Mouse (Mus musculus) forelimb bud, embryonic 11.5 days (tissue): ENCODE measurements around the gene Laptm4a.
"Not testable (repeated sequence)": the region's sequence is repeated elsewhere in the genome, so short reads cannot be mapped to it uniquely, and the experiment has no call there.

Experiments
- DNase-seq: peaks from one replicate; pipeline ENCODE4 v3.0.0-alpha.2; 2012; ENCODE audit warnings: low read depth, low spot score

Laptm4a gene

DNA sequence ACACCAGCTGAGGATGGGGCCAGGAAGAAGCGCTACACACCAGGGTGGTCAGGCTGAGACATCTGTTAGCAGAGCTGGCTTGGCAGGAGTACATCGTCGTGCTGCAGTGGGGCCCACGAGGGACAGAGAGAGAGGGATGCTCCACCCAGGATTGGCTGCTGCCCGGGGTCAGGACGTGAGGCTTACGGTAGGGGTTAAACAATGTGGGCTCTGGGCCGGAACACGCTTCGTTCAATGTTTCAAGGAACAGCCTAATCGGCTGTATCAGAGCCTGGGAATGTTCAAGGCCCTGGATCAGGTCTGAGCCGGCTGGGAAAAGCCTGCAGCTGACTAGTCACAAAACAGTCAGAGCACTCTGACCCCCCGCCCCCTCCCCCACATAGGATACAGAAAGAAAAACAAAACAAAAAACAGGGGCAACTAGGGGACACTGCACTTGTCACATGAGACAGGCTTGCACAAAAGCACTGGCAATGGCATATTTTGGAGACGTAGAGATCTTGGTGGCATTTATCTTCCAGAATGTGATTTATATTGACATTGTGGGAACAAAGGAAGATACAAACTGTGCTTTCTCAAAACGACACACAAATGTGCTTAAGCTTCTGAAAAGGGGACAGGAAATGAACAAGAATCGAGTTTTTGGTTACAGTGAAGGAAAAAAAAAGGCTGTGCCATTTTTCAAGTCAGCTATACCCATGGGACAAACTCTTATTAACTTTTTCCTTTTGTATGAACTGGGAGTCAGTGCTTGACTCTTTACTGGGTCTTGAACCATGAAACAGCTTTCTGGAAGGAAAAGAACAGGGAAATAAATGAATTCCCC lies 8.4 kb upstream of the Laptm4a start:
- DNase-seq, result peak; percentile 59

- peak; percentile 81 for DNase-seq
Measured at GRCm38 (mm10) chr12:8913701-8914340, 7.6 kb upstream of the Laptm4a start.

GRCm38 (mm10) chr12:8916378-8916777 lies 5.1 kb upstream of the Laptm4a start:
- DNase-seq, result no peak

- no peak for DNase-seq
Measured at GRCm38 (mm10) chr12:8919231-8919630, 2.2 kb upstream of the Laptm4a start.

DNA sequence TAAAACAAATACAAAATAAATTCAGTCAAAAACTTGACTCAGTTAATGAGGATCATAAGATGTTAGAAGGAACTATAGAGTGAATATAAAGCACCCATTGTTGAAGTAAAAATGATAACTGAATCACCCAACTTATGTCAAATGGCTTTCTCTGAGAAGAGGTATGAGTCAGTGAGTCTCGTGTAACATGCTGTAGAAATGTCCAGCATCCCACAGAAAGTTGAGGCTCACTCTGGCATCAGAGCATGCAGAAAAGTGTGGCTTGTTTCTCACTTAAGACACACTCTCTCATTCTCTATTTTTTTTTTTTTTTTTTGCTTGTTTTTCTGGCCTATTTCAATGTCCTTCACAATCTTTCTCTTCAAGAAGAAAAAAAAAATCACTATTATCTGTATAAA lies 469 bp upstream of the Laptm4a start:
- no peak for DNase-seq

DNA sequence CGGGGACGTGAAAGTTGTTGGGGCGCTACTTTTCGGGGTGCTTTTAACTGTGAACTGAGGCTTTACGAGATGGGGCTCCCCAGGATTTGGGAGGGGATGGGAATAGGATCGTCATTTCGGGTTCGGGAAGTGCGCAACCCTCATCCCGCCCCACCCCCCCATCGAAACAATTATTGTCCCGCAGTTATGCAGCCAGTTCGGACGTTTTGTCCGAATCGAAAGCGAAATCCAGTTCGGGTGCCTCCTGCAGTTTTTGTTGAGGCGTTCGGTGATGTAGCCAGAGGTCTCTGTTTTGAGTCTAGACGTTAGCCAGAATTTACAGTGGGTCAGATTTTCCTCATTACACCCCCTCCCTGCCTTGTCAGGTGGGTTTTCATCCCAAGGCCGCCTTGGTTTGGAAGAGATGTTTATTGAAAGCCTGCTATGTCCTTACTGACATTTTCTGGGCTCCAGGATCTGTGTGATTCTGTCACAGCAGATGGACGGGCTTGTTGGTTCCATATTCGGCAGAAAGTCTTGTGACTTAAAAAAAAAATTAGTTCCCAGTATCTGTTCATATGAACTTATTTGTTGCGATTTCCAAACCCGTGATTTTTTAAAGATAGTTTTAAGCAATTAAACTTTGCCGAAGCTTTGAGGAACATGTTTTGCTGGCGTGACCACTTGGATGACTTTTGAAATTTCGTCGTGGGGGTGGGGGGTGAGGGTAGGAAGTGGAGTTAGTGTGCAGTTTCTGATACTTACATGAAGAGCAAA lies 1.1 kb downstream of the Laptm4a start:
- no peak for DNase-seq

DNA sequence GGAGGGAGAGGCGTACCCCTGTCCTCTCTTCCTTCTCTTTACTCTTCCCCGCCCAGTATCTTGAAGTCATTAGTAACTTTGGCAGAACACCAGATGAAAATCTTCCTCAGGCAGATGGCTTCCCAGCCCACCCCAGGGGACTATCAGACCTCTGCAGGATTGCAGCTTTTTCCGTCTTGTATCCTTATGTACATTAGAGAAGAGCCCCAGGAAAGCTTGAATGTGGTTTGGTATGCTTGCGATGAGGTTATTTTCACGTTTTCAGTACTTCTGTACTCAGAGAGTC lies 1.6 kb downstream of the Laptm4a start:
- DNase-seq, result no peak

GRCm38 (mm10) chr12:8923603-8924002 lies 2.1 kb downstream of the Laptm4a start:
- no peak for DNase-seq

DNA sequence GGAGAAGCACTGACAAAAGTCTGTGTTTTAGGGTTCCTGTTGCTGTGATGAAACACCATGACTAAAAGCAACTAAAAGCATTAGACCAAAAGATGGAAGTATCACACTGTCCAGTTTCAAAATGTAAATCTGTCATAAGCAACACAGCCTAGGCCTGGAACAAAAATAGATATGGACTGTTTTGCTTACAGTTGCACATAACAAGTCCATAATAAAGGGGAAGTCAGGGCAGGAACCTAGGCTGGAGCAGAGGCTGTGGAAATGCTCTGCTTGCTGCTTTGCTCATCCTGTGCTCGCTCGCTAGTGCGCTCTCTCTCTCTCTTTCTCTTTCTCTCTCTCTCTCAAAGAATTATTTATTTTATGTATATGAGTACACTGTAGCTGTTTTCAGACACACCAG lies 6.2 kb downstream of the Laptm4a start:
- DNase-seq, result no peak

- DNase-seq, result no peak
Measured at GRCm38 (mm10) chr12:8928766-8929165, 7.3 kb downstream of the Laptm4a start.

DNA sequence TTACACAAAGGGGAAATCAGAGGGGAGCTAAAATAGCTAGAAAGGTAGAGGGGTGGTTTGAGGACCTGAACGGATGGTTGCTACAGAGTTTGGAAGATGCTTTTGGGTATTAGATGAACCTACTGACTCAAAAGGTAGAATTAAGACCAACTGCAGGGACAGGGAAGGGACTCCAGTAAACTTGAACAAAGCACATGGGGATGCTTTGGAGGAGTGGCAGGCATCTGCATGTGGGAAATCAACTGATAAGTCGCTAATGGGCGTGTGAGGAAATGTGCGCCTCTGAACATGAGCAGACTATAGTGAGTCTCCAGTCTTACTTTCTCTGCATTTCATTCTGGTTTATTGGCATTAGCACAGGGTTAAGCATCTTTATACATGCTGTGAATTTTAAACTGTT lies 9.6 kb downstream of the Laptm4a start:
- DNase-seq, result no peak

DNA sequence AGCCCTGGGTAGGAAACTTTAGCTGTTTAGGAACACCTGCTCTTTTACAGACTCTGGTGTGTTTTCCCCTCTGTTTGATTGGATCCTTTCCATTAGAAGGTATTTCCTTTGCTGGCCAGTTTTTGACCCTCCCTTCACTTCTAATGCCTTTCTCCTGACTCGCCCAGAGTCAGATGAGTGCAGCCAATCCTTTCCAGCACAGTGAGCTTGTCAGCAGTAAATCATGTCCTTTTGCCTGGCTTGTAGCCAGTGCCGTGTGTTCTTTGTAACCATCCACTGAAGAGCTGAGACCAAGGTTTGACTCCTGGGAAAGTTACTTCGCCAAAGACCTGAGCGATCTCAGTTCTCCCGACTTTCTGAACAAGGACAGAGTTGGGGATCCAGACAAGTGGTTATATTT lies 13.9 kb downstream of the Laptm4a start:
- DNase-seq, result no peak

- DNase-seq, result not testable (repeated sequence)
Measured at GRCm38 (mm10) chr12:8936210-8936609, 14.7 kb downstream of the Laptm4a start.

DNA sequence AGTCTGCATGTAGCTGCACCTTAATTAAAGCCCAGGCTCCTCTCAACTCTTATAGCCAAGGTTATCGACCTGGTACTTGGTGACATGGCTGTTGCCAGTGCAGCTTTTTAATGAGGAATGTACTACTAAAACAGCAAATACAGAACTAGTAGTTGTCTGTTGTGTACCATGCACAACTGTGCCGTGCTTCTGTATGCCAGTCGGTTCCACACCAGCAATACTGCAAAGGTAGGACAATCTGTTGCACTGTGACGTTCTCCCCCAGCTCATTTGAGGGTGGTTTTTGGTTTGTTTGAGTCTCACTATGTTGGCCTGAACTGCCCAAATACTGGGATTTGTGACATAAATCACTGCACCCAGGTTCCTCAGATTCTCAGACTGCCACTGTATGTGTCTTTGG lies 18.0 kb downstream of the Laptm4a start:
- DNase-seq, result no peak

DNA sequence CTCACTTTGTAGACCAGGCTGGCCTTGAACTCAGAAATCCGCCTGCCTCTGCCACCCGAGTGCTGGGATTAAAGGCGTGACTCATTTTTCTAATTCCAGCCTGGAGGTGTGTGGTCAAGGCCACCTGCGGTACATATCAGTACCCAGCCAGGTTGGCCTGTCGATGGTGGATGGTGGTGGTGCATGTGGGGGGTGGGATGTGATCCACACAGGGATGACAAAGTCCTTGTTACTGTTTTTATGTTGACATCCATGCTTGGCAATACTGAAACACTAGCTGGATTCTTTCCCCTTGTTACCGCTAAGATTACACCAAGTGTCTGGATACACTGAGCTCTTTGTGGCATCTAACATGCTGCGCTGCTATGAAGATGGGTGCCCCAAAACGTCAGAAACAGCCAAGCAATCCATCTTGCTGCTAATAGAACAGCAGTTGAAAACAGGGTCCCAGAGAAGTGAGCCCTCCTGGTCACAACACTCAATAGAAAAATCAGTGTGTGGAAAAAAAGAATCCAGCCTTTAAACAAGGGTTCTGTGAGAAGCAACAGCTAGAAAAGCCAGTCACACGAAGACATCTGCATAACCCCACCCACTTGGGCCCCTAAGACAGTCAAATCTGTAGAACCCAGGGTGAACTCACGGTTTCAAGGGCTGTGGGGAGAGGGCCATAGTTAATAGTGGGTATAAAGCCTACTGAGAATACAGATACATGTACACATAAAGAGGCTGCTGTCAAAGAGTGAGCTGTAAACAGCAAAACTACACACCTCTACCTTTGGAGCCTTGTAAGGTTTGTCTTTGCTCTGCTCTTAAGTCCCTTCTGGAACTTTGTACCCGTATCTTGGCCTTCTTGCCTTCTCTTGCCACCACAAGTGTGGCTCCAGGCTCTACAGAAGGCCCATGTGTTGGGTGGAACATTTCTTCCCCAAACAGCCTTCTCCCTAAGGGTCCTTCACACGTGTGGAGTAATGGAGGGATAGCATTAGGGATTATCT lies 18.8 kb downstream of the Laptm4a start:
- no peak for DNase-seq

DNA sequence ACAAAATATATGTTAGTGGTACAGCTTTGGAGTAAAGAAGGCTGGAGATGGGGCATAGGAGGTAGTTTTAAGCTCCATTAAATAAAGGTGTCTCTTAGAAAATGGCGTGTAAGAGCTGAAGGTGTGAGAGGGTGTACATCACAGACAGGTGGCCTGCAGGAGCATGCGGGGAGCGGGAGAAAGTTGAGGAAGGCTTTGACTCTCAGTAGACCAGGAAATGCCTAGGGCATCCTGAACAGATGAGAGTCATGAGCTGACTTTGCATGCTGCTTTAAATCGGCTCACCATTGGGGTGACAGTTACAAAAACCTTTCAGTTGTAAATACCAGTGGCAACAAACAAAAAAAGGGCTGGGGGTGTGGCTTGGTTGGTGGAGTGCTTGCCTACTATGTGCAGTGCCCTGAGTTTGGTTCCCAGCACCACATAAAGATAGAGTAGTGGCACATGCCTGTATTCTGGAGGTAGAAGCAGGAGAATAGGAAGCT lies 19.7 kb downstream of the Laptm4a start:
- no peak for DNase-seq

- no peak for DNase-seq
Measured at GRCm38 (mm10) chr12:8941699-8942392, 20.4 kb downstream of the Laptm4a start.

DNA sequence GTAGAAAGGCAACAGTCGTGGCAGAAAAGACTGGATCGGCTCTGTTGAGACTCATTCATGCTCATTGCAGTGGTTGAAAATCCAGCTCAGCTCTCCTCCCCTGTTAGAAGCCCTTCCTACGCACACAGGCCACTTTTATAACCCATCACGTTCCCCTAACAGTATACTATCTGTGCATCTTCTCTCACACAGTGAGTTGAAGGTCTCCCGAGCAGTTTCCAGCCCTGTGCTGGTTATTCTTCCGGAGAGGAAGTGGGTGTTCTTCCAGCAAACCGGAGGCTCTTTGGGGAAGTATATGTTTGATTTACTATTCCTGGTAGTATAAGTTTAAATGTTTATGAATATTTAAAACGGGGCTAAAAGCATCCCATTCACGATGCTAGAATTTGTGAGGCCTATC lies 25.7 kb downstream of the Laptm4a start:
- DNase-seq, result no peak

DNA sequence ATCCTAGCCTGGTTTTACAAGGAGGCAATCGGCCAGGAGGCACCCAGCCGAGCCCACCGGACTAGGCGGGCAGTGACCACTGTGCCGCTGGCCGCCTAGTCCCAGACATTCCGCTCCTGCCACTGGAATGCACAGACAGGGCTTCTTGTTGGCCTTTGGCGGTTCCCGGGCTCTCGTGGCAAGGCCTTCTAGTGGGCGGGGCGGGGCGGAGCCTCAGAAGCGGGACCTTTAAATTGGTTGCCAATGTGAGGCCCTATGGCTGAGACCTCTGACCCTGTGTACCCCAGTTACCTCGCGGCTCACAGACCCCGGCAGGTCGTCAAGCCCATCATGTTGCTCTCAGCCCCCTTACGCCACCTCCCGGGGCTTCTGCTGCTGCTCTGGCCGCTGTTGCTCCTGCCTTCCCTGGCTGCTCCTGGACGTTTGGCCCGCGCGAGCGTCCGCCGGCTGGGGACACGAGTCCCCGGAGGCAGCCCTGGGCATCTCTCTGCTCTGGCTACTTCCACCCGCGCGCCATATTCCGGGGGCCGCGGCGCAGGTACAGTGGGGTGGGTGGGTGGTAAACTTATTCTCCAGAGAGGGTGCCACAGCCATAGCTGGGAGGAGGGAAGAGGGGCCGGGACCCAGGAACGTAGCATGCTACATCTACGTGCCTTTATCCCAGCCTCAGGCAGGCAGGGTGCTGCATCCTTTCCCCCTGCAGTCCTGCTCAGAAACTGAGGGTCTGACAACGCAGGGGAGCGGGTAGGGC lies 26.4 kb downstream of the Laptm4a start, which contains the start of gene Matn3:
Gene Matn3, plus strand, starts transcription at position 216 of the 751 bp plus-strand sequence.
- peak; percentile 65 for DNase-seq

DNA sequence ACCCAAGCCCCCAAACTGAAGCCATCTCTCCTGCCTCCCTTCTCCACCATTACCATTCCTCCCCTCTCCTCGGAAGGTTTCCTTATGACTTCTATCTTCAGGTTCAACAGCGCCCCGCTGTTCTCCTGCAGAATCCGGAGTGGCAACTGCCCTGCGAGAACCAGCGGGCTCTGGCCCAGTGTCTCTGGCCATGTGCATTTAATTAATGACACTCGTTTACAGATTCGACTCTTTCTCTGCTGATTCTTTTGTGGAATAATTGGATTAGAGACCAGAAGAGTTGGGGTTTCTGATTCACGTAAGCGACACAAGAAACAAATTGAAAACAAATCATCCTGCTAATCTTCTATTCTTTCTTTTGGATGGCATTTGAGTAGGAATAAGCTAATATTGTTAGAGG lies 31.7 kb downstream of the Laptm4a start:
- no peak for DNase-seq
